Mouse (Mus musculus) liver, postnatal 0 days (tissue): ENCODE data around the gene Plcb4.

Experiments used
- CTCF ChIP-seq: sonication (generic); IDR thresholded peaks from 2 replicates; pipeline ENCODE4 v1.5.1; 2016; ENCODE audit warnings: antibody characterized with exemption, low read depth
- EP300 ChIP-seq: IDR thresholded peaks from 2 replicates; pipeline ENCODE4 v1.6.1; 2016; ENCODE audit warnings: antibody characterized with exemption, low read depth, mild to moderate bottlenecking

GRCm38 (mm10) chr2:135926660-135927343, 268.0 kb downstream of the Plcb4 start:
- peak; percentile 65 for TF ChIP-seq CTCF
- no peak for TF ChIP-seq EP300
